Mouse (Mus musculus) 3134 (cell line): ENCODE results near the gene Cdc6.
"Not testable (repeated sequence)": the region's sequence is repeated elsewhere in the genome, so short reads cannot be mapped to it uniquely, and the experiment has no call there.

Source experiments
- DNase-seq: peaks from one replicate; pipeline ENCODE4 v3.0.0-alpha.2; 2011; ENCODE audit warnings: low spot score; ENCODE audit not compliant: insufficient read length; ENCODE audit errors: extremely low read depth

The Cdc6 gene

DNA sequence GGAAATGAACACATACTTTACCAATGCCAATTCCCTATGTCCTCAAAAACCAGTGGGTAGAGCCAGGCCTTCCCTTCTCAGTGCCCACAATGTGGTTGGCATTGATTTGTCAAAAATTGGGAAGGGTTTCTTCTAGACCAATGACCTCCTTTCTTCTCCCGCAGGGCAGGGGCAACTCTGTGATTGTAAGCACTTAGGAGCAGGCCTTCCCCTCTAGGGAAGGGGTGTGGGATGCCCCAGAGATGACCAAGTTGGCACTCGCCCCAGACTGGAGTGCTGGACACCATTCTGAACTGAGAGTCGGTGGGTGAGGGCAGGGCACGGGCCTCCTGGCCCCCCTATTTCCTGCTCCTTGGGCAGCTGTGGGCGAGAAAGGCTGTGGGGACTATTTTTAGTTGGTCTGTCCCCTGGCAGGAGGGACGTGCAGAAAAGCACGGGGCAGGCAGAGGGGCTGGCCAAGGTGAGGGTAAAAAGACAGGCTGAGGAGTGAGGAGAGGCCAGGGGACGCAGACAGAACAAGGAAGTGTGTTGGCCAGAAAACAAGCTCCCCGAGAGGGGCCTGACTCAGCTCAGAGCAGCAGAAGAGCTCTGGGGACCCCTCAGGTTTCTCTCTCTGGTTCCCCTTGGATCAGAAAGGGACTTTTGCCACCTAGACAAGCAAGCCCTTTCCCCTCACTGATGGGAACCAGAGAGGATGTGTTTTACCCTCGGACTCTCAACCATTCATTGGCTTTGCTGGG is 23.3 kb downstream of the Cdc6 start:
- peak; percentile 83 for DNase-seq

DNA sequence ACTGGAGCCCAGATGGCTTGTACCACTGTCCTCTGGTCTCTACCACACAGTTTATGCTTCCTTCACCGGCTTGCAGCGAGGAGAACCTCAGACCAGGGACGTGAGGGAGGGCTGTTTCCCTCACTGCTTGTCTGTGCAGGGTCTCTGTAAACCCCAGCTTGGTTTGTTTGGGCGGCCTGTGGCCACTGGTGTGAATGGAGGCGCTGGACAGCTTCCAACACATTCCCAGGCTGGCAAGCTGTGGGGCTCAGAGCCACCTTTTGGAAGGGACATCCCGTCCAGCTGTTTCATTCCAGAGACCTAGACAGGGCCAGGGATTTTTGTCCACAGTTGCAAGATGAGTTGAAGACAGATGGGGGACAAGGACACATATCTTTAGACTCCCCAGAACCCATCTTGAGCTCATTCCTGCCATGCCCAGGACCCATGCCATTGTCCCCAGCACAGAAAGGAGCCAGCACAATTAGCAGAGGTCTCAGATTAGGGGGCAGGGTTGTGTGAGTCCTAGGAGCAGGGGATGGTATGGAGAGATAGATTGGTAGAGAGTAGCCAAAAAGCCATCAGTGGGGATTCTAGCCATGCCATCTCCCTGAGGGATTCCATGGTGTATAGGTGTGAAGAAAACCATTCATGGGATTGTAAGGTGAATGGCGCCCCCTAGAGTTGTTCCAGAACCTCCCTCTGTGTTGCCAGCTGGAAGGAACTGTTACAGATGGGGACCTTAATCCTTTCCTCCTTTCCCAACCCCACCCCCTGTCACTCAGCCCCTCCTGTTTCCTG is 24.1 kb downstream of the Cdc6 start:
- peak; percentile 71 for DNase-seq

DNA sequence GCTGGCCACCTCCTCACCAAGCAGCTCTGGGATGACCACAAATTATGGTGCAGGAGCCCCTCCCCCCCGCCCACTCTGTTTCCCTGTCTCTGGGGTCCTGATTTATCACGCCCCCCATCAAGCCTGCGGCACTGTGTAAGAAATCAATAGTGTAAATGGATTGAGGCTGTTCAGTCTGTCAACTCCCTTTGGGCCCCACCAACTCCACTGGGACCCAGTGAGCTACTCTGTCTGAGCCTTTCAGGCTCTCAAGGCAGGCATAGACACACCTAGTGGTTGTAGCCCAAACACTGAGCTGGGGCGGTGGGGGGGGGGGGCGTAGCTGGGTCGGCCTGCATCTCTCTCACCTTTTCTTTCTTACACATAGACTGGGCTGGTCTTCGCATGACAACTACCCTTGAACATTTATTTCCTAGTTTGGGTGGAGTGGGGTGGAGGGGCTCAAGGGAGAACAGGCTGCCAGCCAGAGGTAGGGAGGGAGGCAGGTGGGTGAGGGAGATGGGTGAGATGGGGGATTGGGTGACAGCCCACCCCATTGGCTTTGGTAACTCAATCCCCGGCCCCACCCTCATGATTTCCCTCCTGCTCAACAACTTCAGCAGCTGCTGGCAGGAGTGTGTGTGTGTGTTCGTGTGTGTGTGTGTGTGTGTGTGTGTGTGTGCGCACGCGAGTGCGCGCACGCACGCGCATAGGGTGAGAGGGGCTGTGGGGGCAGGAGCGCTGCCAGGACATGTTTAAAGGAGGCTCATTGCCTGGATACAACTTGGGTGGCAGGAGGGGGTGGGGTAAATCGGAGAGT is 24.9 kb downstream of the Cdc6 start:
- no peak for DNase-seq

DNA sequence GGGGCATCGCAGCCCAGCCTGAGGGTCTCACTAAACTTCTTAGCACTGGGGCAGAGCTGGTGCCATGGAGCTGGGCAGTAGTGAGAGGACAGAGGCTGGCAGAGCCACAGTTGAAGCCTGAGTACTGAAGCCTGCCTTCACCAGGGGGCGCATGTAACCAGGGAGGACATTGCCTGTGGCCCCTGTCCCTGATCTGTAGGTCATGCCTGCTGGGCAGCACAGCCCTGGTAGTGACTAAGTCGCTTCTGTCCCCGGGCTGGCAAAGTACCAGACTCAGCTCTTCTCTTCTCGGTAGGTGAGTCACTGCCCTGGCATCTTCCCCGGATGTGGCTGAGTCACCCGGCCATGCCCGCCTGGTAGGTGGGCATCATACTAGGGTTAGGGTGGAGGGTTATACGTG is 25.6 kb downstream of the Cdc6 start:
- peak; percentile 89 for DNase-seq

DNA sequence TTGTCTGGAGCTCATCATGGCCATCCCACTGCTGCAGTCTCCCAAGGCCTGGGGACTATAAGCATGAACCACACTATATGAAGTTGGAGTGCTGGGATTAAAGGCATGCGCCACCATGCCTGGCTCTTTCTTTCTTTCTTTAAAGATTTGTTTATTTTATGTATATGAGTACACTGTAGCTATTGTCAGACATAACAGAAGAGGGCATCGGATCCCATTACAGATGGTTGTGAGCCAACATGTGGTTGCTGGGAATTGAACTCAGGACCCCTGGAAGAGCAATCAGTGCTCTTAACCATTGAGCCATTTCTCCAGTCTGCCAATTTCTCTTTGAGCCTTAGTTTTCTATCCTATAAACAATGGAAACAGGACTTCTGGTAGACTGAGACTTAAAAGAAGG is 26.2 kb downstream of the Cdc6 start:
- DNase-seq, result not testable (repeated sequence)

DNA sequence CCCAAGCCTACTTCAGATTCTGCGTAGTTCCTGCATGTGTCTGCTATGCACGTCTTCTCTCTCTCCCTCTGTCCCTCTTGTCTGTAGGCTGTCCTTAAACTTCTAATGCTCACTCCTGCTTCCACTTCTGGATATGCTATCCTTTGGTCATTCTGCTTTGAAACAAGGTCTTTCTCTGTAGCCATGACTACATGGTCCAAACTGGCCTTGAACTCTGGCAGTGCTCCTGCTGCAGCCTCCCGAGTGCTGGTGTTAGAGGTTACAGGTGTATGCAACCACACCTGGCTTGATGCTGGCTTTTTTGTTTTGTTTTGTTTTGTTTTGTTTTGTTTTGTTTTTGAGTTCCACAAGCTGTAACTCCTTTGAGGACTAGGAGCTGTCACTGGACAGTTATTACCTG is 26.8 kb downstream of the Cdc6 start:
- no peak for DNase-seq

DNA sequence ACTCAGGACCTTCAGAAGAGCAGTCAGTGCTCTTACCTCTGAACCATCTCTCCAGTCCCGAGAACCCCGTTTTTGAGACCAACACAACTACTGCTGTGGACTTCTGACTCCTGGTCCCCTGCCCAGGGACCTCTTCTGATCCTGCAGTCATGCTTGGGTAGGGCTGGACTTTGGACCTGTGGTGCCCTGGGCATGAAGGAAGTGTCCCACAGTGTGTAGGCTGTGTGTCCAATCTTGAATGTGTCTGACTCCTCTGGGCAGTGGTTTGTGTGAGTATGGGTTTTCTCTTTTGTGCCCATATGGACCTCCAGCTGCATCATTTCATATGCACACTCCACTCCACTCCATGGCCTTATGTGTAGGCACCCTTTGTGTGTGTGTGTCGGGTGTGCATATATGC is 27.5 kb downstream of the Cdc6 start:
- no peak for DNase-seq

DNA sequence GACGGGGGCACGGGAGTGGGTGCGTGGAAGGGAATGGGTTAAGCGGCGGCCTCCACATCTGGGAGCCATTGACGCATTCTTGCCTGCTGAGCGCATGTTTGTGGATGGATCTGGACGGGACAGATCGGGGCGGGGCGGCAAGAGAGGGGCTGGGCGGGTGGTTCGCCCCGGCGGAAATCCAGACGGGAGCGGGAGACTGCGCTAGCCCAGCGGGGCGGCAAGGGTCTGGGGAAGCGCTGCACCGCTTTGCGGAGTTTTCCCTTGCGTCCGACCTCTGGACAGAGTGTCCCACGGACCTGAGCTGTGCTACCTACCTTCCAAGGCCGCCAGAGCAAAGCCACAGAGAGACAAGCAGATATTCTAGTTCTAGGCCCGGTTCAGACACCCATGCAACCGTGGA is 28.6 kb downstream of the Cdc6 start:
- peak; percentile 86 for DNase-seq

DNA sequence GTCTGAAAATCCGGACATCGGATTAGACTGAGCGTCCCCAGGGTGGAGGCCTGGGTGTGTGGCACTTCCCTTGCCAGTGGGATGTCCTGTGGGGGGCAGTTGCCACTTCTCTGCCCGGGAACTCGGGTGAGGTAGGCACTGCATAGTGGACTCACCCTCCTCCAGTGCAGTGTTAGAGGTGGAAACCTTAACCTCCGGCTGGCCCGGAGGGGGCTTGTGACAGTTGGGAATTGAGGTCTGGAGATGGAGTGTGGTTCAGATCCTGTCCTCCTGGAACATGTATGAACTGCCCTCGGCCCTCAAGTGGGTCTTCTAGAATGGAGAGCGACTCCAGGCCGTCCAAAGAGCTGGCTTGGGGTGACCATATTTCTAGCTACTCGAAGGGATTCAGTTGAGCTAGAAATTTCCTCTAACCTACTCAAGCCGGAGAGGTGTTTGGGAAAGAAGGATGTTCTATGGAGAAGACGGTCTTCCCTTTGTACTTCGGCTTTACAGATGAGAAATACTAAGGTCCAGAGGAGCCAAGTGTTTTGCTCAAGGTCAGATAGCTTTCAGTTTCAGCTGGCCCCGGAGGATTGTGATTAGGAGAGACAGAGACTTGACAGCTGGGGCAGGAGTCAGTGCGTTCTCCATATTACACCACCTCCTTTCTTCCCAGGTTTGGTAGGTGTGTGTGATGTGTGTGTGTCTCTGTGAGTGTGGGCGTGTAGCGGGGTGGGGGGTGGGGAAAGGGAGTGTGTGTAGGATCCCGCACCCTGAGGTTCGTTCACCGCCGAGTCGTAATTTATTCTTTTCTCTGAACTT is 29.2 kb downstream of the Cdc6 start:
- DNase-seq, result no peak

DNA sequence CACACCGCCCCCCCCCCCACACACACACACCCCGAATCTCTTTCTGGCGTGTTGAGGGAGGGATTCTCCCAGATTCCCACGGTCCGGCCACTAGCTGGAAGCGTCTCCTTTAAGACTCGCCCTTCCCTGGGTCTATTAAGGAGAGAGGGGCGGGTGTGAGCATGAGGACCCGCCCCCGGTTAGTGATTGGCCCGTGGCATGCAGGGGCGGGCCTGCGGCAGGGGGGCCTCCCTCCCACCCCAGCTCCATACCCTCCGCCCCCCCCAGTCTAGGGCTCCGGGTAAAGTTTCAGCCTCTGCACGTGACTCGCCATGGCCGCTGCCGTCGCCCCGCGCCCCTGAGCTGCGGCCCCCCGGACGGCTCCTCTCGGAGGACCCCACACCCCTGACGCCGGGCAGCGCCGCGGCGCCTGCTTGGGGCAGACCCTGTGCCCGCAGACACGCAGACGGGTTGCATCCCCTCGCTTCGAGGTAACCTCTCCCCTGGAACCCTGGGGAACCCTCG is 29.9 kb downstream of the Cdc6 start:
- DNase-seq, result peak; percentile 94

DNA sequence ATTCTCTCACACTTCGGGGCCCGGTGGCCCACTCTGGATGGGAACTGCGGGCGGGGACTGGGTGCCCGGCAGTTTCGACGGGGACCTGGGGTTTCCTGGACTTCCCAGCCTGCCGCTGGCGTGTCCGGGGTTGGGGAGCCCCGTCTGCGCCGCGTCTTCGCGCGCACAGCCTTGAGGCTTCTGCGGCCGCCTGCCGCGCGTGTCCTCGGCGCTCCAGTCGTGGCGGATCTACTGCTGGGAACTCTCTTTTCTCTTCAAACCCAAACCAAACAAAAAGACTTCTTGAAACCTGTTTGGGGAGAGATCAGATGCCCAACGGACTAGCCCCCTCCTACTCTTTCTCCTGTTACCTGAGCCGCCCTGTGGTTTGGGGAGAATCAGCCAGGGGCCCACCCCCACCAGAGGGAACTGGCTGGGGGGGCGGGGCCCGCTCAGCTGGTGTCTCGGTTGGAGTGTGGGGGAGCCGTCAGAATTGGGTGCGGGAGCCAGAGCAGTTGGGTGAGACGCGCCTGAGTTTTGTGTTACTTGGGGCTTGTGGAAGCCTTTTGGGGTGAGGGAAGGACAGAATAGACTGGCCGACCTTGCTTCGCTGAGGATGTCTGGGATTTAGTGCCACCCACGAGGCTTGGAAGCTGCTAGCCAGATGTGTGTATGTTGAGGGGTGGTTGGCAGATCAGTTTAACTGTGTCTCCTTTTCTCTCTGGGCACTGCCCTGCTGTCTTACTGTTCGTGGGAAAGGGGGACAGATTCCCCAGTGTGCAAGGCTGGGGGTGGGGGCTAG is 30.5 kb downstream of the Cdc6 start:
- DNase-seq, result no peak

DNA sequence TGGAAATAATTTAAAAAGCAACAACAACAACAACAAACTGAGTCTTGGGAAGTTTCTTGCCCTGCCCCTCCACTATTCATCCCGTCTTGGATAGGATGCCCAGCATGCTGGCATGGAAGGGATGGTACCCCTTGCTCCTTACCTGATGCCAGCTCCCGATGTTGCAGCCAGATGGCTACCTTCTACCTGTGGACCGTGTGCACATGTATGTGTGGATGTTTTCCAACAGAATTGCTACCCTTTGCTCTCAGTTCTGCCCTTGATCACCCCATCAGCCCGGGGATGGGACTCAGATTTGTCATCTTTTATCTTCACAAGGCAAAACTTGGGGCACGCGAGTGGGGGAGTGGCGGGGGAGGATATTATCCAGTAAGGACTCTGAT is 31.1 kb downstream of the Cdc6 start:
- DNase-seq, result no peak

DNA sequence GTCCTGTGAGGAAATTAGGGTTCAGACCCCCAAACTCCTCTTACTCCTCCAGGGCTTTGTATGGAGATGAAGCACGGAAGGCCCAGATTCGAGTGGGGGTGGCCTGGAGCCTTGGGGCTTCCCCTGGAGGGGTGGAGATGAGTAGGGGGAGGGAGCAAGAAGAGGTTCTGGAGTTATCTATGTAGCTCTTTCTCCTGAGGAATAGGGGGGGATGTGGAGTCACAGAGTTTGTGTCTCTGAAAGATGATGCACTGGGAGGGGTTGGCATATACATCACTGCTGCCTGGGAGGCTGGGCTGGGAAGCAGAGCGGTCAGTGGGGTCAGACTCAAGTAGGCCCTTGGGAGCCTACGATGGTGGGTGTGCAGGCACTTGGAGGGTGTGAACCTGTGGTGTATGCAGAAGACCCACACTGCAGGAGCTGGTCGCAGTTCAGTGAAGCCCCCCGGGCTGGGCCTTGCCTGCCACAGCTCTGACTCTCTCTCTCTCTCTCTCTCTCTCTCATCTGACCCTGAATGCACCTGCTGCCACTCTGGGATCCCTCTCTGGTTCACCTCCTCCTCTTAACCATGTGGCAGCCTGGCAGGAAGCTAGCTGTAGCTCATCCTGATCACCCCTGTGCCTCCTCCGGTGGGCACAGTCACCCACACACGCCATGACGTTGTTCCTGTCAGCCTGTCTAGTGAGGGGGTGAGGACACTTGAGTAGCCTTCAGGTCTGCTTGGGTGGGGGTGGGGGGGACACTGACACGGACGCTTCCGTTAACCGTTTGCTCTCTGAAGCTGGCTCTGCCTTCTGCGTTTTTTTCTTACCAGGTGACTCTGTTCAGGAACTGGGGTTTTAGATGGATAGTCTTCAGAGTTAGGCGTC is 31.7 kb downstream of the Cdc6 start:
- peak; percentile 29 for DNase-seq

DNA sequence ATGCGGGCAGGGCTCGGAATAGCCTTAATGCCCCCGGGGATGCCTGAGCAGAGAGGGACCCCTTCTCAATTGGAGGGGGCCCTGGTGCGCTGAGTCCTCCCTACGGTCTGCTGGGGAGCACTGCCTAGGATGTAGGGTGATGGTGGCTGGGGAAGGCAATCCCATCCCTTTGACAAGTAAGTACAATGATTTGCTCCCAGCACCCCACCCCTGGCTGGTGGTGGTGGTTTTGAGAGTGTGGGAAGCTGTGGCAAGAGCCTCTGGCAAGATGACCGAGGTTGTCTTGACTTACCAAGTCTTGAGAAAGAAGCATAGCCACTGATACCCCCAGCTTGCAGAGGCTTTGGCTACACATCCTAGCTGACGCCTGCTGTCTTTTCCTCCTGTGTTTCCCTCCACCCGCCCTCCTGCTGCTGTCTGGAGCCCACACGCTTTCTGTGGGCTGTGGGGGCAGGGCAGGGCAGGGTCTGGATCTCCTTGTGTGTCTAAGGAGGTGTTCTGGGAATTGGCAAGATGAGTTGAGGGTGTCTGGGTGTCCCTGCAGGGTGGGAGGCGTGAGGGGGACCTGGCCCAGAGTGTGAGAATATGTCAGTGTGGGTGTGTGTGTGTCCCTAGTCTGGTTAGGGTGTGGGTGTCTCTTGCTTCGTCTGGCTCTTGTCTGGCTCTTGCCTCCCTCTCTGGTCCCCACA is 32.5 kb downstream of the Cdc6 start:
- DNase-seq, result no peak

DNA sequence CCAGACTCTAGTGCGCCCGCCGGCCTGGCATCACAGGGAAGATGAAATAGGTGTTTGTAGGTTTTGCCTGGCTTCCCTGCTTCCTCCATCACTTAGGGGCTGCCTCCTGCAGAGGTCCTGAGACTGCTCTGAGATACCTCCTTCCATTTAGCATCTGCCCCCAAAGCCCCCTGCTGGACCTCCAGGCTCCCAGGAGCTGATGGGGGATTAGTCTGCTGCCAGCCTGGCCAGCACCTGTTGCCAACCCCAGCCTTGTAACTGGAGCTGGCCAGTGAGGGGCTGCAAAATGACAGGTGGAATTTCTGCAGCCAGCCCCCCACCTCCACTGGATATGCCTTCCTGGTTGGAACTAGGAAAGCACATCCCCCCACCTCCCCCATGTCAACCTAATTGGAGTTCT is 33.2 kb downstream of the Cdc6 start:
- DNase-seq, result no peak

DNA sequence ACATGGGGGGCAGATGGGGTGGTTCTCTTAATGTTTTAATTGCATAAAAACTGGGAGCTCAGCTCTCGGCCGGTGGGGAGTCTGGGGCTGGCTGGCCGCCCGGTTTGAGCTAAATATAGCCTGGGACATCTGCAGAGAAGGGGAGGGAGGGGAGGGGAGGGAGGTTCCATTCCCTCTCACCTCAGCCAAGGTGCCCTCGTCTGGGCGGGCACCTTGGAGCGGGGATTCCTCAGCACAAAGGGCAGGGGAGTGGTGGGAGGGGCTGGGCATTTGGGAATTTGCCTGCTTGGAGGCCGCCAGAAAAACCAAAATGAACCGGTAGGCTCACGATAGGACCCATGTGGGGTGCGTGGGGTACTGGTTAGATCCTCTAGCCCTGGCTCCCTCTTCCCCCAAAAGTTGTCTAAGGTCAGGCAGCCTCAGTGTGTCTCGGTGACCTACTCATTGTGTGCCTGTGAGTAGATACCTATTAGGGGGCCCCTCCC is 33.8 kb downstream of the Cdc6 start:
- DNase-seq, result peak; percentile 63

DNA sequence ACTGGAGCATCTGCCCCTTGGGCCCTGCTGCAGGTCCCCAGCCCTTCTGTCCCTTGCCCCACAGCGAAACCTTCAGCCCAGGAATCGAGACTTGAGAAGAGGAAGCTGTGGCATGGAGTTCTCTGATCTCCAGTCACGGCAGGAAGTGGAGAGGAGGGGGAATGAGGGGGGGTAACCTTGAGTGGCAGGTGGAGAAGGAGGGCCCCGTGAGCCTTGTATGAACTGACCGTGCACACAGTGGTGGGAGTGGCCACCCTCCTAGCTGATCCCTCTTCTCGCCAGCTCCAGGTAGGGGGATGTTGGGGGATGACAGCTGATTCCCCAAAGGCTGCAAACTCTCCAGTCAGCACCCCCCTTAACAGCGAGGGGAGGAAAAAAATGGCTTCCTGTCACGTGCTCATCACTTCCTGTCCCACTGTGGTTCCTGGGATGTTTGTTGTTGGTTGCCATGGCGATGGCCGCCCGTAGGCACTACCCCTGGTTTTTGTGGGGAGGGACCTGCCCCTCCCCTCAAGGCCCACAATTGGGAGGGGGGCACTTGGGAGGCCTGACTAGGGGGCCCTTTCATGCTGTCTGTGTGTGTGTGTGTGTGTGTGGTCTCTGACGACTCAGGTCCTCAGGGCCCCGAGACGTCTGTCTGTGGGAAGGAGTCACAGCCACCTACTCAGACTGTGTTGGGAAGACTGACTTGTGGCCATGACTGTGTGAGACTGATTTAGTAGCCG is 34.4 kb downstream of the Cdc6 start:
- peak; percentile 91 for DNase-seq
